Mouse (Mus musculus): ENCODE measurements around the gene Gsg1l.

- TF ChIP-seq EP300 (IDR thresholded peaks at IDR 0.05; ENCODE audit: low read depth), result no peak
- no peak for TF ChIP-seq CTCF (IDR thresholded peaks at IDR 0.05; ENCODE audit: low read depth)
Measured at GRCm38 (mm10) chr7:125887124-125887523, 195.1 kb downstream of the Gsg1l start.

Measured in liver, embryonic 14.5 days (tissue).